Mouse (Mus musculus): Measurements from ENCODE around the gene Aqp6. TPM values are rescaled to one million over a fixed set of nuclear protein-coding genes. Genes with fewer than 3 reads are reported as not detected.
A peak's percentile ranks its signal among the peaks of the same experiment; 100 is the strongest.

Gene Aqp6
- polyA plus RNA-seq (2016; fragmentation: Nextera tagmentation; extraction: Ambion mirVana), result 0.35 and 0.90 TPM in 2 replicates

- H3K4me3 ChIP-seq, result peak within 1 kb of the TSS; percentile 18; the same call in 1 of the 2 replicates
- peaks cover 87% of the 10 kb centered on the region for H3K27me3 ChIP-seq (ENCODE audit: insufficient read depth, poor library complexity, severe bottlenecking)
- no peak for DNase-seq (ENCODE audit: low spot score)
- H3K4me1 ChIP-seq (replicated peaks), result peaks cover 91% of the 10 kb centered on the region
- 47% methylated on average over 22 of the region's 22 CpGs for WGBS
- H3K27ac ChIP-seq, result peak within 1 kb of the TSS; percentile 80
- H3K36me3 ChIP-seq, result no peaks in the 10 kb centered on the region
- no peaks in the 10 kb centered on the region for H3K9me3 ChIP-seq
Observed at GRCm38 (mm10) chr15:99600986-99601822, at the start of gene Aqp6. TSS of gene Aqp6 (plus strand) at chr15:99601400.

GRCm38 (mm10) chr15:99553767-99554166 is 47.4 kb upstream of the Aqp6 start:
- DNase-seq (ENCODE audit: low spot score), result no peak
- H3K36me3 ChIP-seq, result no peaks in the 10 kb centered on the region
- H3K9me3 ChIP-seq, result no peaks in the 10 kb centered on the region
- peaks cover 8% of the 10 kb centered on the region; the same call in 1 of the 2 replicates for H3K4me1 ChIP-seq (replicated peaks)
- no peak overlapping the region for H3K4me3 ChIP-seq
- no peak overlapping the region for H3K27ac ChIP-seq
- 82% methylated on average over 6 of the region's 6 CpGs for WGBS
- H3K27me3 ChIP-seq (ENCODE audit: insufficient read depth, poor library complexity, severe bottlenecking), result no peaks in the 10 kb centered on the region

- H3K9me3 ChIP-seq, result no peaks in the 10 kb centered on the region
- no peak overlapping the region for H3K4me3 ChIP-seq
- no peak for DNase-seq (ENCODE audit: low spot score)
- H3K4me1 ChIP-seq (replicated peaks), result peaks cover 18% of the 10 kb centered on the region
- H3K27ac ChIP-seq, result no peak overlapping the region
- 0 out of 2 replicates have a peak, but pooled peaks cover 3% of the 10 kb centered on the region for H3K27me3 ChIP-seq (ENCODE audit: insufficient read depth, poor library complexity, severe bottlenecking)
- 86% methylated on average over 1 of the region's 1 CpGs for WGBS
- no peaks in the 10 kb centered on the region for H3K36me3 ChIP-seq
Observed at GRCm38 (mm10) chr15:99558947-99559346, 42.3 kb upstream of the Aqp6 start.

- no peak for DNase-seq (ENCODE audit: low spot score)
- Histone ChIP-seq H3K27me3 (ENCODE audit: insufficient read depth, poor library complexity, severe bottlenecking) (0 out of 2 replicates have a peak, but pooled peaks cover 3% of the 10 kb centered on the region), H3K4me3 (no peak overlapping the region), H3K36me3 (no peaks in the 10 kb centered on the region), H3K27ac (no peak overlapping the region), H3K4me1 (replicated peaks) (peaks cover 30% of the 10 kb centered on the region), H3K9me3 (no peaks in the 10 kb centered on the region)
- WGBS, result 87% methylated on average over 10 of the region's 10 CpGs
Observed at GRCm38 (mm10) chr15:99560246-99560645, 41.0 kb upstream of the Aqp6 start.

GRCm38 (mm10) chr15:99567371-99567770 is 33.8 kb upstream of the Aqp6 start:
- H3K27me3 ChIP-seq (ENCODE audit: insufficient read depth, poor library complexity, severe bottlenecking), result no peaks in the 10 kb centered on the region; the same call in 1 of the 2 replicates
- 73% methylated on average over 4 of the region's 4 CpGs for WGBS
- no peak for DNase-seq (ENCODE audit: low spot score)

GRCm38 (mm10) chr15:99568682-99569081 is 32.5 kb upstream of the Aqp6 start:
- WGBS, result 62% methylated on average over 6 of the region's 6 CpGs
- no peaks in the 10 kb centered on the region; the same call in 1 of the 2 replicates for H3K27me3 ChIP-seq (ENCODE audit: insufficient read depth, poor library complexity, severe bottlenecking)

More at GRCm38 (mm10) chr15:99567371-99567770, 33.8 kb upstream of the Aqp6 start:
- Histone ChIP-seq H3K27ac (0 out of 2 replicates have a peak overlapping the region, but pooled peaks have one; percentile 23), H3K36me3 (no peaks in the 10 kb centered on the region), H3K9me3 (no peaks in the 10 kb centered on the region), H3K4me3 (no peak overlapping the region), H3K4me1 (replicated peaks) (peaks cover 39% of the 10 kb centered on the region)

GRCm38 (mm10) chr15:99569123-99569522 is 32.1 kb upstream of the Aqp6 start:
- 81% methylated on average over 10 of the region's 10 CpGs for WGBS
- Histone ChIP-seq H3K4me3 (no peak overlapping the region), H3K9me3 (no peaks in the 10 kb centered on the region)

More at GRCm38 (mm10) chr15:99568682-99569081, 32.5 kb upstream of the Aqp6 start:
- Histone ChIP-seq H3K9me3 (no peaks in the 10 kb centered on the region), H3K36me3 (no peaks in the 10 kb centered on the region), H3K4me3 (no peak overlapping the region), H3K4me1 (replicated peaks) (peaks cover 36% of the 10 kb centered on the region), H3K27ac (no peak overlapping the region)
- no peak for DNase-seq (ENCODE audit: low spot score)

GRCm38 (mm10) chr15:99578802-99579485 is 22.3 kb upstream of the Aqp6 start, which contains the start of gene Aqp2:
TSS of gene Aqp2 (plus strand) at chr15:99579055.
- WGBS, result 83% methylated on average over 26 of the region's 26 CpGs
- DNase-seq (ENCODE audit: low spot score), result no peak
- H3K36me3 ChIP-seq, result no peaks in the 10 kb centered on the region
- H3K4me3 ChIP-seq, result no peak within 1 kb of the TSS
- H3K27me3 ChIP-seq (ENCODE audit: insufficient read depth, poor library complexity, severe bottlenecking), result peaks cover 78% of the 10 kb centered on the region
- H3K4me1 ChIP-seq (replicated peaks), result peaks cover 16% of the 10 kb centered on the region
- 0 out of 2 replicates have a peak within 1 kb of the TSS, but pooled peaks have one; percentile 9 for H3K27ac ChIP-seq
- no peaks in the 10 kb centered on the region for H3K9me3 ChIP-seq

More at GRCm38 (mm10) chr15:99569123-99569522, 32.1 kb upstream of the Aqp6 start:
- DNase-seq (ENCODE audit: low spot score), result no peak
- peaks cover 31% of the 10 kb centered on the region for H3K4me1 ChIP-seq (replicated peaks)
- H3K36me3 ChIP-seq, result no peaks in the 10 kb centered on the region
- no peak overlapping the region for H3K27ac ChIP-seq
- H3K27me3 ChIP-seq (ENCODE audit: insufficient read depth, poor library complexity, severe bottlenecking), result no peaks in the 10 kb centered on the region; the same call in 1 of the 2 replicates

GRCm38 (mm10) chr15:99583463-99584344 is 17.5 kb upstream of the Aqp6 start:
- H3K27me3 ChIP-seq (ENCODE audit: insufficient read depth, poor library complexity, severe bottlenecking), result peaks cover 100% of the 10 kb centered on the region
- peak overlapping the region; percentile 59 for H3K27ac ChIP-seq
- DNase-seq (ENCODE audit: low spot score), result peak; percentile 73

GRCm38 (mm10) chr15:99584407-99585202 is 16.6 kb upstream of the Aqp6 start:
- H3K9me3 ChIP-seq, result no peaks in the 10 kb centered on the region
- peaks cover 35% of the 10 kb centered on the region for H3K4me1 ChIP-seq (replicated peaks)
- peak overlapping the region; percentile 46 for H3K4me3 ChIP-seq
- WGBS, result 1% methylated on average over 24 of the region's 24 CpGs
- H3K27me3 ChIP-seq (ENCODE audit: insufficient read depth, poor library complexity, severe bottlenecking), result peaks cover 100% of the 10 kb centered on the region
- DNase-seq (ENCODE audit: low spot score), result peak; percentile 50
- no peaks in the 10 kb centered on the region for H3K36me3 ChIP-seq
- H3K27ac ChIP-seq, result peak overlapping the region; percentile 59

More at GRCm38 (mm10) chr15:99583463-99584344, 17.5 kb upstream of the Aqp6 start:
- WGBS, result 2% methylated on average over 54 of the region's 54 CpGs
- Histone ChIP-seq H3K4me3 (peak overlapping the region; percentile 46), H3K36me3 (no peaks in the 10 kb centered on the region), H3K9me3 (no peaks in the 10 kb centered on the region), H3K4me1 (replicated peaks) (peaks cover 35% of the 10 kb centered on the region)

- H3K4me3 ChIP-seq, result no peak overlapping the region
- no peak for DNase-seq (ENCODE audit: low spot score)
- H3K27me3 ChIP-seq (ENCODE audit: insufficient read depth, poor library complexity, severe bottlenecking), result peaks cover 100% of the 10 kb centered on the region
- H3K27ac ChIP-seq, result no peak overlapping the region
- H3K36me3 ChIP-seq, result no peaks in the 10 kb centered on the region
- 70% methylated on average over 6 of the region's 6 CpGs for WGBS
- H3K9me3 ChIP-seq, result no peaks in the 10 kb centered on the region
- peaks cover 44% of the 10 kb centered on the region for H3K4me1 ChIP-seq (replicated peaks)
Observed at GRCm38 (mm10) chr15:99585741-99586140, 15.5 kb upstream of the Aqp6 start.
